Mouse (Mus musculus) monocyte, adult 2 months (primary cell): Measurements from ENCODE around the gene Casc4.

ENCODE experiments used
- DNase-seq, 2 experiments: peaks; one replicate each; pipeline ENCODE4 v3.0.0; 2022; ENCODE audit warnings: low spot score in 2 of 2, low read depth in 1 of 2

Gene Casc4

DNA sequence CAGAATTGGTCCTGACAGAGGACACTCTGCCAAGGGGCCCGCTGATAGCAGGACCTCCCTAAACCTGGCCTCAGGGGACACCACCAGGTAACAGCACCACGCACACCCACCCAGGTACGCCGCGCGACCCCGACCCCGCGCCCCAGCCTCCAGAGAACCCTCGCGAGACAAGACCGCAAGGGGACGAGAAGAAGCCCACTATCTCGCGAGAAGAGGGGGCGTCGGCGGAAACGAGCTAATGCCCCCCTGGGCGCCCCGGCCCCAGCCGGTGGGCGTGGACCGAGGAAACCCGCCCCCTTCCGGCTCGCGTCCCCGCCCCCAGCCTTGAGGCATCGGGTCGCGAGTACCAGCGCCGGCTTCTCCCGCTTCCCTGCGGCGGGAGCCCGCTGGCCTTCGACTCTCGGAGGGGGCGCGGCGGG lies at the start of gene Casc4:
Gene Casc4, plus strand, starts transcription at position 339 of the 419 bp plus-strand sequence.
- peak in 1 of 2 experiments; percentile 18 for DNase-seq

DNA sequence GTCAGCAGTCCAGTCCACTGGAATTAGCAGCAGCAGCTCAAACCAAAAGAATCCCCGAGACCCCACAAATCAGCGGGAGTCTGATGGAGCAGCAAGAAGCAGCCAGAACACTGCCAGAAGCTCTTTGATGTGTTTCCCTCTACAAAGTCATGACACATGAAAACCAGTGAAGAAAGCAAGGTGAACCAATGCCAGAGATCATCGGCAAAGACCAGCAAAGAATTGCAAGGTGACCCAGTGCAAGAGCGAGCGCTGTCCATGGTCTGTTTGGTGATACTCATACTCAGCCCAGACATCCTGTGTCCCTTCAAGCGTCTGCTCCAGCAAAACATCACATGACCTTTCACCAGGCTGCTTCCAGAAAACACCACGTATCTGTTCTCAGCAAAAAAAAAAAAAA lies 45.0 kb upstream of the Casc4 start:
- no peak for DNase-seq

- DNase-seq = no peak
These were observed 42.1 kb upstream of the Casc4 start for GRCm38 (mm10) chr2:121824653-121825052.

DNA sequence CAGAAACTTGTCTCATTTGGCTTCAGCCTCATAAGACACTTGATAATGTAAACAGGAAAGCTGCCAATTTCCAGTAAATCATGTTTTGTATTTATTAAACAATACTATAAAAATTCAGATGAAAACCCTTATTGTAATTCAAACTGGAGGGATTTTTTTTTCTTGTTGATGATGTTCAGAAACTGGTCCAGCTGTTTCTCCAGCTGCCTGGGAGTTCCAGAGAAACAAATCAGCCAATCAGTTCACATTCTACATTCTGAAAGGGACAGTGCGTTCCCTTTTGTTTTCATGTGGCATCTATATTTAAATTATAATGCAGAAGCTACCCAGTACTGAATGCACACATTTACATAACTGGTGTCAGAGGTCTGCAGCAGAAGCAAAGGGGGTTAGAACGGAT lies 40.6 kb upstream of the Casc4 start:
- DNase-seq = no peak

DNA sequence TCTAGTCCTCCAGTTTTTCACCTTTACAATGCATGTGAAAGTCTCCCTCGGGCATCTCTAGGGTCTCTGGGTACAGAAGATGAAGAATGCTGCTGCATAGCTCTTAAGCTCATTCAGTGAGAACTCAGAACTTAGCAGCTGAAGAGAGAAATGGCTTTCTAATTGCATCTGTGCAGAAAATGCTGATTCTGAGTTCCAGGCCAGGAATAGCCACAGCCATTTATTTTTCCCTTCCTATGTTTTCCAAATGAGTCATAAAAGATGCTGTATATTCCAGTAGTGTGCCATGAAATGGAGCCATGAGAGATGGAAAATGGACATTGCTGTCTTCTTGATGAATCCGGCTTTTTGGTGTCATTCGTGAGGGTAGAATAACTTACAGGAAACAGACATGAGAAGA lies 38.4 kb upstream of the Casc4 start:
- DNase-seq = no peak

DNA sequence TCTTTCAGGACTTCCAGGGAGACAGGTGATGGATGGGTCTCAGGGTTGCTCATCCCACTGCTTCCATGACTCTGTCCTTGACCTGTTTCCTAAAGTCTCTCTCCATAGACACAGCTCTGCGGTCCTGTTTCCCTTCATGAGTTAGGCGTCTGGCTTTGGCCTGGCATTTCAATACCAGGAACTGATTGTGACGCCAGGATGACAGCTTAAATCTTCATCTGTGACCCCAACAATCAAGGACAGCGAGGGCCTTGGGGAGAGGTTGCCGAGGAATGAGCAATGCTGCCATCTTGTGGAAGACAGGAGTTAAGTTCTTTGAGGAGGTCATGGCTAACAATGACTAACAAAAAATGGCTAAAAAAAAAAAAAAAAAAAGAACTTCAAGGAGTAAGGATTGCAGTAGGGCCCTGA lies 34.3 kb upstream of the Casc4 start:
- DNase-seq = no peak

GRCm38 (mm10) chr2:121834926-121835325 lies 31.8 kb upstream of the Casc4 start:
- no peak for DNase-seq

GRCm38 (mm10) chr2:121841453-121841852 lies 25.3 kb upstream of the Casc4 start:
- DNase-seq = no peak

DNA sequence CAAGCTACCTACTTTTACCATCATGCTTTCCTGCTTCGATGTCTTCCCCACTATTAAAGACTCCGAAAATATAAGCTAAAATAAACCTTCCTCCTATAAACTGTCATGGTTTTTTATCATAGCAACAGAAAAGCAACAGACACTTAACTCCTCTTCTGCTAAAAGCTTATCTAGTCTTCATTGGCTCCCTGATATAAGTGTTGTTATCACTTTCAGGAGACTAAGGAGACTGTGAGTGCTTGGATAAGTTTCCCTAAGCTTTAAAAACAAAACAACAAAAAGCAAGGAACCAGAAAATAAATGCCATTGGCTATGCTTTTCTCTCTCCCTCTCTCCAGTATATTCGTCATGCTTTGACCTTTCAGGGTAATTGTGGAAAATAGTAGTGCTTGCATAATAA lies 24.5 kb upstream of the Casc4 start:
- no peak for DNase-seq

- DNase-seq = no peak
These were observed 20.7 kb upstream of the Casc4 start for GRCm38 (mm10) chr2:121846050-121846449.

DNA sequence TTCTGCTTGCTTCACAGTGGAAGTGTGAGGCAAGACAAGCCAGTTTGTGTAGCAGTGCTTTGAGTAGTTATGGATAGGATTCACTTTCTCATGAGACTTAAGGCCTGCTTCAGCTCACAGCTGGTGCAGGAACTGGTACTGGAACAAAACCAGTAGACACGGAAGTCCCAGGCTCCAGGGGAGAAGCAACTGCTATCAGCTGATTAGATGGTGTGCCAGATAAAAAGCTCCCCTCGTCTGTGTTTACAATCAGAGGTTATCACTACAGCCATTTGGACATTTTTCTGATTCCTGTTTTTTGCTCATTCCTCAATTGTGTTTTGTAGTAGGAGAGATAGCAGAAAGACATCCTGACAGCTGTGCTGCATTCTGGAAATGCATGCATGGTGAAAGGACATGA lies 14.7 kb upstream of the Casc4 start:
- DNase-seq = no peak

- no peak for DNase-seq
These were observed 12.8 kb upstream of the Casc4 start for GRCm38 (mm10) chr2:121853974-121854373.

- no peak for DNase-seq
These were observed 7.3 kb upstream of the Casc4 start for GRCm38 (mm10) chr2:121859380-121859980.

- no peak for DNase-seq
These were observed 634 bp upstream of the Casc4 start for GRCm38 (mm10) chr2:121866071-121866601.

GRCm38 (mm10) chr2:121867051-121867928 lies 520 bp downstream of the Casc4 start:
- peak in 1 of 2 experiments; percentile 1 for DNase-seq

DNA sequence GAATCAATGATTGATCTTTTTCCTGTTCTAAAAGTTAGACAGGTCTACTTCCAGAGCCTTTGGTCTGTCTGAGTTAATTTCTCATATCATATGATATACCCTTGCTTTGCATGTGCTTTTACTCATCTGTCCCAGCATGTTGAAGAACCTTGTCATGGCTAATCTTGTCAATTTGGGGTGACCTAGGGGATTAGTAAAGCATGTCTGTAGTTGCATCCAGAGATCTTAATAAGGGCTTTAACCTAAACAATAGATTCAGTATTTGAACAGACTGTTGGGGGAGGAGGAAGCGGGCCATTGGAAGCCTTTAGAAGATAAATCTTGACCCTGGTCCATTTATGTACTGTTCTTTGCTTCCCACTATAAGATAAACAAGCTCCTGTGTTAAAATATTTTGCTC lies 12.7 kb downstream of the Casc4 start:
- no peak for DNase-seq

- no peak for DNase-seq
These were observed 18.8 kb downstream of the Casc4 start for GRCm38 (mm10) chr2:121885509-121886106.

- DNase-seq = no peak
These were observed 19.6 kb downstream of the Casc4 start for GRCm38 (mm10) chr2:121886406-121886805.

GRCm38 (mm10) chr2:121888720-121889497 lies 22.1 kb downstream of the Casc4 start:
- DNase-seq = no peak

GRCm38 (mm10) chr2:121895261-121895660 lies 28.5 kb downstream of the Casc4 start:
- no peak for DNase-seq

DNA sequence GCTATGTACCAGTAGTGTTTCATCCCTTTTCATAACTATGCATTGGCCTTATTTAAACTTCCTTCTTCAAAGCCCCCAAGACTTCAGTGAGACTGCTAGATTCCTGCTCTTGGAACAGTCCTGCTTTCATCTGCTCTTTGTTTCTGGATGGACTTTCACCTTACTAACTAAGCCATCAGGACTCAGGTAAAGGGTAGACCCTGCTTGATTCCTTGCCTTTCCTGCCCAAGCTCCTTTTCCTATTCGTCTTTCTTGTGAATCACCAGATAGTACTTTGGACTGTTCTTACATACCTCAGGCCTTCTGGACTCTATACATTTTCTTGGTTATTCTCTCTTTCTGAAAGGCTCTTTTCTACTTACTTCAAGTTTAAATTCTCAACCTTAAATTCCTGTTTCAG lies 30.1 kb downstream of the Casc4 start:
- DNase-seq = no peak
